Mouse (Mus musculus): Measurements from ENCODE around the gene Syde2. TPM values are rescaled to one million over a fixed set of nuclear protein-coding genes. Genes with fewer than 3 reads are reported as not detected.

The Syde2 gene
- polyA plus RNA-seq, 1 experiment, result 2.6 TPM

- H3K27me3 ChIP-seq (ENCODE audit: control insufficient read depth, insufficient read depth, insufficient read length), result no peaks in the 10 kb centered on the region
- no peak overlapping the region for H3ac ChIP-seq (ENCODE audit: control insufficient read depth, insufficient read length, low read depth)
- no peak overlapping the region for H3K4me3 ChIP-seq (ENCODE audit: insufficient read depth, poor library complexity, severe bottlenecking)
- H3K79me3 ChIP-seq (ENCODE audit: low read depth), result no peaks in the 10 kb centered on the region
- TF ChIP-seq MYOG (IDR thresholded peaks at IDR 0.05; ENCODE audit: control insufficient read depth, extremely low read depth, insufficient read length) (no peak), USF1 (IDR thresholded peaks at IDR 0.05; ENCODE audit: low read depth) (no peak), CTCF (IDR thresholded peaks at IDR 0.05; ENCODE audit: control insufficient read depth, insufficient read depth, insufficient read length) (no peak), FOSL1 (IDR thresholded peaks at IDR 0.05; ENCODE audit: insufficient read depth, low read length, poor library complexity, severe bottlenecking) (no peak), MAX (IDR thresholded peaks at IDR 0.05) (no peak), MYOD1 (IDR thresholded peaks at IDR 0.05; ENCODE audit: control insufficient read depth, insufficient read length, low read depth) (no peak), CEBPB (IDR thresholded peaks at IDR 0.05; ENCODE audit: low read depth) (no peak)
- no peaks in the 10 kb centered on the region for H3K79me2 ChIP-seq (ENCODE audit: control insufficient read depth, insufficient read depth)
- H3K36me3 ChIP-seq (ENCODE audit: control insufficient read depth, insufficient read depth), result no peaks in the 10 kb centered on the region
Observed at GRCm38 (mm10) chr3:146028406-146028805, 40.7 kb downstream of the Syde2 start.

- Histone ChIP-seq H3K79me3 (ENCODE audit: low read depth) (no peaks in the 10 kb centered on the region), H3K36me3 (ENCODE audit: control insufficient read depth, insufficient read depth) (no peaks in the 10 kb centered on the region), H3K79me2 (ENCODE audit: control insufficient read depth, insufficient read depth) (no peaks in the 10 kb centered on the region), H3K27me3 (ENCODE audit: control insufficient read depth, insufficient read depth, insufficient read length) (no peaks in the 10 kb centered on the region), H3K4me3 (ENCODE audit: insufficient read depth, poor library complexity, severe bottlenecking) (no peak overlapping the region), H3ac (ENCODE audit: control insufficient read depth, insufficient read length, low read depth) (no peak overlapping the region)
- no peak for TF ChIP-seq CTCF (IDR thresholded peaks at IDR 0.05; ENCODE audit: control insufficient read depth, insufficient read depth, insufficient read length)
Observed at GRCm38 (mm10) chr3:146029234-146029633, 41.6 kb downstream of the Syde2 start.

- no peaks in the 10 kb centered on the region for H3K27me3 ChIP-seq (ENCODE audit: control insufficient read depth, insufficient read depth, insufficient read length)
- H3K79me3 ChIP-seq (ENCODE audit: low read depth), result no peaks in the 10 kb centered on the region
- H3ac ChIP-seq (ENCODE audit: control insufficient read depth, insufficient read length, low read depth), result no peak overlapping the region
- no peak for TF ChIP-seq MAX (IDR thresholded peaks at IDR 0.05)
- no peak for TF ChIP-seq MYOD1 (IDR thresholded peaks at IDR 0.05; ENCODE audit: control insufficient read depth, insufficient read length, low read depth)
- TF ChIP-seq MYOG (IDR thresholded peaks at IDR 0.05; ENCODE audit: control insufficient read depth, extremely low read depth, insufficient read length), result no peak
- no peak for TF ChIP-seq USF1 (IDR thresholded peaks at IDR 0.05; ENCODE audit: low read depth)
- TF ChIP-seq FOSL1 (IDR thresholded peaks at IDR 0.05; ENCODE audit: insufficient read depth, low read length, poor library complexity, severe bottlenecking), result no peak
- no peak for TF ChIP-seq CEBPB (IDR thresholded peaks at IDR 0.05; ENCODE audit: low read depth)
- no peak for TF ChIP-seq CTCF (IDR thresholded peaks at IDR 0.05; ENCODE audit: control insufficient read depth, insufficient read depth, insufficient read length)
- no peaks in the 10 kb centered on the region for H3K36me3 ChIP-seq (ENCODE audit: control insufficient read depth, insufficient read depth)
- H3K4me3 ChIP-seq (ENCODE audit: insufficient read depth, poor library complexity, severe bottlenecking), result no peak overlapping the region
- H3K79me2 ChIP-seq (ENCODE audit: control insufficient read depth, insufficient read depth), result no peaks in the 10 kb centered on the region
Observed at GRCm38 (mm10) chr3:146030255-146030836, 42.7 kb downstream of the Syde2 start.

GRCm38 (mm10) chr3:146032976-146033375 lies 45.3 kb downstream of the Syde2 start:
- TF ChIP-seq CTCF (IDR thresholded peaks at IDR 0.05; ENCODE audit: control insufficient read depth, insufficient read depth, insufficient read length) (no peak), MYOD1 (IDR thresholded peaks at IDR 0.05; ENCODE audit: control insufficient read depth, insufficient read length, low read depth) (no peak), USF1 (IDR thresholded peaks at IDR 0.05; ENCODE audit: low read depth) (no peak)
- Histone ChIP-seq H3K27me3 (ENCODE audit: control insufficient read depth, insufficient read depth, insufficient read length) (no peaks in the 10 kb centered on the region), H3ac (ENCODE audit: control insufficient read depth, insufficient read length, low read depth) (no peak overlapping the region)

GRCm38 (mm10) chr3:146037906-146038305 lies 50.2 kb downstream of the Syde2 start:
- TF ChIP-seq MYOD1 (IDR thresholded peaks at IDR 0.05; ENCODE audit: control insufficient read depth, insufficient read length, low read depth) (no peak), MAX (IDR thresholded peaks at IDR 0.05) (no peak), MYOG (IDR thresholded peaks at IDR 0.05; ENCODE audit: control insufficient read depth, extremely low read depth, insufficient read length) (no peak), FOSL1 (IDR thresholded peaks at IDR 0.05; ENCODE audit: insufficient read depth, low read length, poor library complexity, severe bottlenecking) (no peak), CEBPB (IDR thresholded peaks at IDR 0.05; ENCODE audit: low read depth) (no peak), USF1 (IDR thresholded peaks at IDR 0.05; ENCODE audit: low read depth) (no peak), CTCF (IDR thresholded peaks at IDR 0.05; ENCODE audit: control insufficient read depth, insufficient read depth, insufficient read length) (no peak)
- H3K27me3 ChIP-seq (ENCODE audit: control insufficient read depth, insufficient read depth, insufficient read length), result no peaks in the 10 kb centered on the region
- H3ac ChIP-seq (ENCODE audit: control insufficient read depth, insufficient read length, low read depth), result no peak overlapping the region
- H3K79me2 ChIP-seq (ENCODE audit: control insufficient read depth, insufficient read depth), result no peaks in the 10 kb centered on the region
- H3K36me3 ChIP-seq (ENCODE audit: control insufficient read depth, insufficient read depth), result no peaks in the 10 kb centered on the region
- no peaks in the 10 kb centered on the region for H3K79me3 ChIP-seq (ENCODE audit: low read depth)
- H3K4me3 ChIP-seq (ENCODE audit: insufficient read depth, poor library complexity, severe bottlenecking), result no peak overlapping the region

More at GRCm38 (mm10) chr3:146032976-146033375, 45.3 kb downstream of the Syde2 start:
- H3K79me3 ChIP-seq (ENCODE audit: low read depth), result no peaks in the 10 kb centered on the region
- H3K36me3 ChIP-seq (ENCODE audit: control insufficient read depth, insufficient read depth), result no peaks in the 10 kb centered on the region
- H3K79me2 ChIP-seq (ENCODE audit: control insufficient read depth, insufficient read depth), result no peaks in the 10 kb centered on the region
- no peak overlapping the region for H3K4me3 ChIP-seq (ENCODE audit: insufficient read depth, poor library complexity, severe bottlenecking)

GRCm38 (mm10) chr3:146039132-146039903 lies 51.6 kb downstream of the Syde2 start:
- TF ChIP-seq CTCF (IDR thresholded peaks at IDR 0.05; ENCODE audit: control insufficient read depth, insufficient read depth, insufficient read length) (no peak), MAX (IDR thresholded peaks at IDR 0.05) (no peak), MYOD1 (IDR thresholded peaks at IDR 0.05; ENCODE audit: control insufficient read depth, insufficient read length, low read depth) (no peak), CEBPB (IDR thresholded peaks at IDR 0.05; ENCODE audit: low read depth) (no peak), MYOG (IDR thresholded peaks at IDR 0.05; ENCODE audit: control insufficient read depth, extremely low read depth, insufficient read length) (no peak), USF1 (IDR thresholded peaks at IDR 0.05; ENCODE audit: low read depth) (no peak), FOSL1 (IDR thresholded peaks at IDR 0.05; ENCODE audit: insufficient read depth, low read length, poor library complexity, severe bottlenecking) (no peak)
- Histone ChIP-seq H3K4me3 (ENCODE audit: insufficient read depth, poor library complexity, severe bottlenecking) (no peak overlapping the region), H3K36me3 (ENCODE audit: control insufficient read depth, insufficient read depth) (no peaks in the 10 kb centered on the region), H3K79me3 (ENCODE audit: low read depth) (no peaks in the 10 kb centered on the region), H3K27me3 (ENCODE audit: control insufficient read depth, insufficient read depth, insufficient read length) (no peaks in the 10 kb centered on the region), H3ac (ENCODE audit: control insufficient read depth, insufficient read length, low read depth) (no peak overlapping the region), H3K79me2 (ENCODE audit: control insufficient read depth, insufficient read depth) (no peaks in the 10 kb centered on the region)
